ENCODE assay signal across 9 mouse cellular contexts in genomic region chr6:54204931-54205330, GRCm38 (mm10).
A peak's percentile ranks its signal among the peaks of the same experiment; 100 is the strongest.
DNase-seq lines count a peak whose midpoint lies in the region; ATAC-seq lines count a peak whose summit lies in the region.
"Had no signal": no experiment of that assay in that cellular context is flagged by ENCODE, and none has a peak within 500 bp of the region (broad histone marks: within the 10 kb centered on the region; RNA-seq: fewer than 3 reads in every experiment).

No protein-coding gene starts in this region.

- ATAC-seq in embryonic facial prominence, embryonic 14.5 days (ENCODE audit: low read depth), result 0 out of 2 replicates have a peak, but pooled peaks have one; percentile 30

- 52% methylated on average over 2 of the region's 2 CpGs for WGBS in embryonic facial prominence, embryonic 14.5 days

- no peaks in the 10 kb centered on the region for H3K9me3 ChIP-seq in embryonic facial prominence, embryonic 14.5 days (ENCODE audit: control insufficient read depth, low read length)
- H3K9me3 ChIP-seq: lung, embryonic 15.5 days had no signal

- H3K4me3 ChIP-seq in embryonic facial prominence, embryonic 14.5 days (ENCODE audit: low read depth, low read length), result no peak overlapping the region
- H3K4me3 ChIP-seq: lung, embryonic 15.5 days had no signal

- intact Hi-C loops in heart, postnatal 14 days (cut with DNase I), result no loop called here

- no peak overlapping the region for H3K27ac ChIP-seq in embryonic facial prominence, embryonic 14.5 days (replicated peaks; ENCODE audit: low read depth, low read length)
- H3K27ac ChIP-seq: lung, embryonic 15.5 days had no signal

- H3K9ac ChIP-seq in embryonic facial prominence, embryonic 14.5 days (ENCODE audit: low read depth, low read length), result no peak overlapping the region
- H3K9ac ChIP-seq: lung, embryonic 15.5 days had no signal

- H3K4me2 ChIP-seq in embryonic facial prominence, embryonic 14.5 days (ENCODE audit: low read depth, low read length), result no peak overlapping the region
- H3K4me2 ChIP-seq: lung, embryonic 15.5 days had no signal

- no peaks in the 10 kb centered on the region for H3K36me3 ChIP-seq in embryonic facial prominence, embryonic 14.5 days (ENCODE audit: control insufficient read depth, insufficient read depth, low read length)
- H3K36me3 ChIP-seq: lung, embryonic 15.5 days had no signal

- no peaks in the 10 kb centered on the region for H3K27me3 ChIP-seq in embryonic facial prominence, embryonic 14.5 days (replicated peaks; ENCODE audit: control insufficient read depth, insufficient read depth, low read length)
- H3K27me3 ChIP-seq: lung, embryonic 15.5 days had no signal

- peak; percentile 92 for DNase-seq in heart, adult 11 months
- no peak for DNase-seq in heart, postnatal 14 days
- peak; percentile 42 for DNase-seq in CD4-positive helper T cell, adult 2 months (ENCODE audit: low read depth, low spot score)
- DNase-seq in embryonic facial prominence, embryonic 14.5 days (ENCODE audit: low spot score), result peak; percentile 66
- peak; percentile 51 to 69 for DNase-seq in kidney, postnatal 36 days
- no peak for DNase-seq in B cell, adult 2 months
- no peak for DNase-seq in left cerebral cortex, adult 18-20 months (ENCODE audit: low spot score in 2 of 2)
- DNase-seq in layer of hippocampus, adult 8-10 months (ENCODE audit: low spot score in 2 of 2), result no peak

- H3K4me1 ChIP-seq in embryonic facial prominence, embryonic 14.5 days (ENCODE audit: control insufficient read depth, insufficient read depth, low read length), result peaks cover 4% of the 10 kb centered on the region; the same call in 1 of the 2 replicates

Comparison
In these comparisons a context has a peak if more than half of its experiments do, and no peak if none do; other contexts are left out.
1. DNase-seq: peak in heart, adult 11 months (single experiment), CD4-positive helper T cell, adult 2 months (single experiment), embryonic facial prominence, embryonic 14.5 days (single experiment) and kidney, postnatal 36 days (2 of 2); none in heart, postnatal 14 days (0 of 2), B cell, adult 2 months (0 of 2), left cerebral cortex, adult 18-20 months (0 of 2) and layer of hippocampus, adult 8-10 months (0 of 2).